Mouse (Mus musculus) frontal cortex, postnatal 36 days (tissue): ENCODE results near the gene Cep128.

Experiments
- DNase-seq, 2 experiments: peaks; one replicate each; pipeline ENCODE4 v3.0.0; 2022; ENCODE audit warnings: low spot score in 2 of 2

Cep128 gene

GRCm38 (mm10) chr12:91312591-91312990 is 71.6 kb downstream of the Cep128 start:
- DNase-seq, result no peak

GRCm38 (mm10) chr12:91307733-91308132 is 76.5 kb downstream of the Cep128 start:
- DNase-seq, result no peak

- no peak for DNase-seq
These were observed 78.4 kb downstream of the Cep128 start for GRCm38 (mm10) chr12:91305769-91306168.

- no peak for DNase-seq
These were observed 79.2 kb downstream of the Cep128 start for GRCm38 (mm10) chr12:91305038-91305437.

- no peak for DNase-seq
These were observed 85.5 kb downstream of the Cep128 start for GRCm38 (mm10) chr12:91298700-91299099.

- no peak for DNase-seq
These were observed 88.3 kb downstream of the Cep128 start for GRCm38 (mm10) chr12:91295870-91296269.

GRCm38 (mm10) chr12:91295436-91295835 is 88.8 kb downstream of the Cep128 start:
- no peak for DNase-seq

- no peak for DNase-seq
These were observed 110.3 kb downstream of the Cep128 start for GRCm38 (mm10) chr12:91273936-91274335.

- no peak for DNase-seq
These were observed 114.6 kb downstream of the Cep128 start for GRCm38 (mm10) chr12:91269634-91270033.

GRCm38 (mm10) chr12:91268974-91269373 is 115.2 kb downstream of the Cep128 start:
- no peak for DNase-seq

GRCm38 (mm10) chr12:91266014-91266413 is 118.2 kb downstream of the Cep128 start:
- DNase-seq, result no peak

- DNase-seq, result no peak
These were observed 118.7 kb downstream of the Cep128 start for GRCm38 (mm10) chr12:91265462-91265861.

GRCm38 (mm10) chr12:91264828-91265355 is 119.3 kb downstream of the Cep128 start:
- no peak for DNase-seq

- DNase-seq, result no peak
These were observed 120.5 kb downstream of the Cep128 start for GRCm38 (mm10) chr12:91263705-91264104.

- DNase-seq, result no peak
These were observed 121.4 kb downstream of the Cep128 start for GRCm38 (mm10) chr12:91262801-91263200.

- no peak for DNase-seq
These were observed 127.9 kb downstream of the Cep128 start for GRCm38 (mm10) chr12:91256334-91256733.

- no peak for DNase-seq
These were observed 129.4 kb downstream of the Cep128 start for GRCm38 (mm10) chr12:91254831-91255230.

GRCm38 (mm10) chr12:91220609-91221008 is 163.6 kb downstream of the Cep128 start:
- no peak for DNase-seq

- no peak for DNase-seq
These were observed 178.7 kb downstream of the Cep128 start for GRCm38 (mm10) chr12:91205550-91205949.

- DNase-seq, result peak in 1 of 2 experiments; percentile 12
These were observed 179.9 kb downstream of the Cep128 start for GRCm38 (mm10) chr12:91204330-91204729.

- DNase-seq, result no peak
These were observed 181.7 kb downstream of the Cep128 start for GRCm38 (mm10) chr12:91202496-91202895.

GRCm38 (mm10) chr12:91189111-91189510 is 195.1 kb downstream of the Cep128 start:
- DNase-seq, result no peak

GRCm38 (mm10) chr12:91185564-91185963 is 198.6 kb downstream of the Cep128 start:
- no peak for DNase-seq

GRCm38 (mm10) chr12:91184616-91185015 is 199.6 kb downstream of the Cep128 start:
- no peak for DNase-seq
